Mouse (Mus musculus) CH12.LX (cell line): ENCODE results near the gene Olfr67. TPM values are rescaled to one million over a fixed set of nuclear protein-coding genes. Genes with fewer than 3 reads are reported as not detected.
"Not testable (repeated sequence)": the region's sequence is repeated elsewhere in the genome, so short reads cannot be mapped to it uniquely, and the experiment has no call there.

Source experiments
- DNase-seq: peaks from one replicate; pipeline ENCODE4 v3.0.0-alpha.2; 2013; ENCODE audit errors: extremely low read depth
- H3K27ac ChIP-seq: 2 replicates; pipeline ENCODE4 v1.5.1; 2012; ENCODE audit warnings: low read depth, mild to moderate bottlenecking, control low read depth, moderate library complexity; ENCODE audit not compliant: insufficient read depth
- H3K27me3 ChIP-seq: replicated peaks from 2 replicates; pipeline ENCODE3; 2012; ENCODE audit warnings: inconsistent platforms
- H3K36me3 ChIP-seq, 2 experiments: replicated peaks in 1 of 2; 2 replicates each; pipeline versions ENCODE3 to v1.6.1; 2012; ENCODE audit warnings: inconsistent platforms in 1 of 2, low read length in 1 of 2, mild to moderate bottlenecking in 1 of 2, mixed read lengths in 1 of 2, moderate library complexity in 1 of 2; ENCODE audit not compliant: control insufficient read depth in 1 of 2, insufficient read depth in 1 of 2
- H3K4me1 ChIP-seq, 2 experiments: 2 replicates each; pipeline ENCODE4 v1.6.1; 2012; ENCODE audit warnings: inconsistent platforms in 1 of 2, moderate library complexity in 1 of 2; ENCODE audit not compliant: insufficient read depth in 2 of 2, control insufficient read depth in 1 of 2
- H3K4me2 ChIP-seq: 2 replicates; pipeline ENCODE4 v1.6.1; 2012; ENCODE audit warnings: low read depth, mild to moderate bottlenecking, control low read depth; ENCODE audit not compliant: poor library complexity, insufficient read depth, severe bottlenecking
- H3K4me3 ChIP-seq, 3 experiments: fragments of 150-350 bp in 1 of 3; sonication (generic) in 1 of 3; replicated peaks in 1 of 3; 2 replicates each; pipeline versions ENCODE3 to v1.5.1; 2011 to 2012; ENCODE audit warnings: low read depth in 2 of 3, low read length in 2 of 3, mild to moderate bottlenecking in 2 of 3, moderate library complexity in 2 of 3, control low read depth in 1 of 3, improper control_type of control experiment in 1 of 3, inconsistent platforms in 1 of 3, mixed read lengths in 1 of 3; ENCODE audit not compliant: poor library complexity in 1 of 3
- H3K79me2 ChIP-seq: replicated peaks from 2 replicates; pipeline ENCODE4 v1.6.1; 2012; ENCODE audit warnings: mild to moderate bottlenecking, moderate library complexity; ENCODE audit not compliant: control insufficient read depth, poor library complexity, insufficient read depth, severe bottlenecking; ENCODE audit errors: extremely low read depth
- H3K9ac ChIP-seq: 2 replicates; pipeline ENCODE4 v1.6.1; 2012; ENCODE audit warnings: low read depth, mild to moderate bottlenecking, control low read depth, moderate library complexity; ENCODE audit not compliant: insufficient read depth
- H3K9me3 ChIP-seq: replicated peaks from 2 replicates; pipeline ENCODE3; 2012; ENCODE audit warnings: low read length, inconsistent platforms, mixed read lengths
- CHD1 ChIP-seq: IDR thresholded peaks from 2 replicates; pipeline ENCODE4 v1.6.1; 2012; ENCODE audit warnings: low read depth, low read length, improper control_type of control experiment, inconsistent platforms
- CHD2 ChIP-seq: IDR thresholded peaks from 2 replicates; pipeline ENCODE4 v1.6.1; 2011; ENCODE audit warnings: low read length, improper control_type of control experiment
- CTCF ChIP-seq, 2 experiments: IDR thresholded peaks in 1 of 2; conservative IDR thresholded peaks in 1 of 2; 2 replicates each; pipeline ENCODE4 v1.5.1; 2011 to 2012; ENCODE audit warnings: low read depth in 2 of 2, low read length in 2 of 2, improper control_type of control experiment in 1 of 2, inconsistent platforms in 1 of 2, mild to moderate bottlenecking in 1 of 2, moderate library complexity in 1 of 2
- GABPA ChIP-seq: IDR thresholded peaks from 2 replicates; pipeline ENCODE4 v1.6.1; 2012; ENCODE audit warnings: low read depth, low read length, improper control_type of control experiment, inconsistent platforms; ENCODE audit not compliant: insufficient replicate concordance
- KAT2A ChIP-seq: IDR thresholded peaks from 2 replicates; pipeline ENCODE4 v1.6.1; 2012; ENCODE audit warnings: low read length, improper control_type of control experiment, inconsistent platforms; ENCODE audit not compliant: insufficient replicate concordance
- MAFK ChIP-seq: IDR thresholded peaks from 2 replicates; pipeline ENCODE4 v1.6.1; 2011; ENCODE audit warnings: low read length, improper control_type of control experiment; ENCODE audit not compliant: insufficient replicate concordance
- MAX ChIP-seq: IDR thresholded peaks from 2 replicates; pipeline ENCODE4 v1.6.1; 2011; ENCODE audit warnings: low read length, improper control_type of control experiment
- MXI1 ChIP-seq: IDR thresholded peaks from 2 replicates; pipeline ENCODE4 v1.6.1; 2011; ENCODE audit warnings: mild to moderate bottlenecking, low read depth, low read length, improper control_type of control experiment
- MYC ChIP-seq: IDR thresholded peaks from 2 replicates; pipeline ENCODE4 v1.6.1; 2011; ENCODE audit warnings: low read depth, mild to moderate bottlenecking, improper control_type of control experiment, low read length
- NELFE ChIP-seq: IDR thresholded peaks from 2 replicates; pipeline ENCODE4 v1.6.1; 2011; ENCODE audit warnings: low read depth, low read length, improper control_type of control experiment
- POLR2A ChIP-seq: IDR thresholded peaks from 2 replicates; pipeline ENCODE4 v1.6.1; 2011; ENCODE audit warnings: low read depth, mild to moderate bottlenecking, improper control_type of control experiment, low read length
- RAD21 ChIP-seq: IDR thresholded peaks from 2 replicates; pipeline ENCODE4 v1.6.1; 2011; ENCODE audit warnings: low read depth, mild to moderate bottlenecking, low read length, improper control_type of control experiment, moderate library complexity
- TBP ChIP-seq: conservative IDR thresholded peaks from 2 replicates; pipeline ENCODE4 v1.6.1; 2011; ENCODE audit warnings: low read depth, low read length, improper control_type of control experiment
- TCF12 ChIP-seq: IDR thresholded peaks from 2 replicates; pipeline ENCODE4 v1.6.1; 2014; ENCODE audit warnings: low read depth, mild to moderate bottlenecking, inconsistent platforms, low read length, improper control_type of control experiment
- USF2 ChIP-seq: conservative IDR thresholded peaks from 2 replicates; pipeline ENCODE4 v1.6.1; 2011; ENCODE audit warnings: low read depth, low read length, improper control_type of control experiment
- ZC3H11A ChIP-seq: IDR thresholded peaks from 2 replicates; pipeline ENCODE4 v1.6.1; 2012; ENCODE audit warnings: low read depth, mild to moderate bottlenecking, inconsistent platforms, low read length, improper control_type of control experiment
- ZNF384 ChIP-seq: IDR thresholded peaks from 2 replicates; pipeline ENCODE4 v1.6.1; 2012; ENCODE audit warnings: low read depth, low read length, improper control_type of control experiment, inconsistent platforms
- dilution Hi-C: fragments of 300-500 bp; cut with MboI; formaldehyde crosslinking; loops from 2 replicates; pipeline ENCODE4 v1.14.3; 2020; ENCODE audit warnings: low sequenced_read_pairs; ENCODE audit not compliant: extremely low pct_unique_long_range_greater_than_20kb, extremely low pct_ligation_motif_present
- in situ Hi-C: fragments of 300-500 bp; cut with MboI; formaldehyde crosslinking; loops from 3 replicates; pipeline ENCODE4 v1.14.3; 2019; ENCODE audit warnings: low sequenced_read_pairs, low pct_ligation_motif_present, low pct_unique_long_range_greater_than_20kb, mixed read lengths
- polyA plus RNA-seq: library from polyadenylated mRNA; unstranded; fragments of >175 nt; gene quantifications from 2 replicates; pipeline ENCODE4 v1.2.1, GENCODE M21; 2012; ENCODE audit warnings: low read depth; ENCODE audit not compliant: insufficient read length
- total RNA-seq, 2 experiments: library from RNA; depleted of rRNA; stranded (reverse); fragments of 300-350 nt in 1 of 2; fragments of >200 nt in 1 of 2; gene quantifications; 2 replicates each; pipeline ENCODE4 v1.2.3; 2012 to 2014

The Olfr67 gene
- total and polyA plus RNA-seq, 3 experiments: not detected

- H3K27ac ChIP-seq, H3K4me2 ChIP-seq, H3K27me3 ChIP-seq, H3K36me3 ChIP-seq, H3K4me3 ChIP-seq, dilution Hi-C loops, H3K9me3 ChIP-seq, H3K9ac ChIP-seq, DNase-seq, H3K79me2 ChIP-seq, H3K4me1 ChIP-seq, in situ Hi-C loops: not testable (repeated sequence)
These were observed 23.9 kb downstream of the Olfr67 start for GRCm38 (mm10) chr7:103767687-103768086.

GRCm38 (mm10) chr7:103762212-103762611, 29.4 kb downstream of the Olfr67 start:
- DNase-seq, H3K4me3 ChIP-seq, H3K27ac ChIP-seq, H3K9ac ChIP-seq, H3K4me1 ChIP-seq, in situ Hi-C loops, H3K36me3 ChIP-seq, H3K9me3 ChIP-seq, H3K4me2 ChIP-seq, H3K27me3 ChIP-seq, H3K79me2 ChIP-seq, dilution Hi-C loops: not testable (repeated sequence)

- in situ Hi-C loops: no loop called here
- no peak within 1 kb of the TSS for H3K4me3 ChIP-seq
- H3K4me2 ChIP-seq: no peak within 1 kb of the TSS
- dilution Hi-C loops: no loop called here
- TF ChIP-seq CTCF (conservative IDR thresholded peaks at IDR 0.05 in 1 of 2, IDR thresholded peaks at IDR 0.05 in 1 of 2; ENCODE audit: low read depth in 2 of 2, low read length in 2 of 2) (no peak), ZNF384 (no peak), GABPA (no peak)
- H3K9ac ChIP-seq: no peak within 1 kb of the TSS
- H3K9me3 ChIP-seq: no peaks in the 10 kb centered on the region
- no peaks in the 10 kb centered on the region for H3K27me3 ChIP-seq
- no peak for DNase-seq
- no peaks in the 10 kb centered on the region for H3K36me3 ChIP-seq
- no peaks in the 10 kb centered on the region for H3K79me2 ChIP-seq
- no peaks in the 10 kb centered on the region for H3K4me1 ChIP-seq
- no peak within 1 kb of the TSS for H3K27ac ChIP-seq
These were observed 34.4 kb downstream of the Olfr67 start, which contains the start of gene Olfr630 for GRCm38 (mm10) chr7:103757233-103757632. Olfr630 (minus strand) TSS chr7:103757333.

GRCm38 (mm10) chr7:103744843-103745242, 46.8 kb downstream of the Olfr67 start, which contains the start of gene Olfr629:
Olfr629 (minus strand) TSS chr7:103744943.
- Histone ChIP-seq H3K9ac (no peak within 1 kb of the TSS), H3K27me3 (no peaks in the 10 kb centered on the region), H3K27ac (no peak within 1 kb of the TSS), H3K79me2 (no peaks in the 10 kb centered on the region), H3K4me2 (no peak within 1 kb of the TSS), H3K36me3 (no peaks in the 10 kb centered on the region), H3K4me3 (no peak within 1 kb of the TSS), H3K4me1 (no peaks in the 10 kb centered on the region), H3K9me3 (no peaks in the 10 kb centered on the region)
- no peak for DNase-seq
- dilution Hi-C loops: no loop called here
- TF ChIP-seq NELFE (no peak), KAT2A (no peak), TCF12 (no peak), MYC (no peak), TBP (no peak), CTCF (conservative IDR thresholded peaks at IDR 0.05 in 1 of 2, IDR thresholded peaks at IDR 0.05 in 1 of 2; ENCODE audit: low read depth in 2 of 2, low read length in 2 of 2) (no peak), RAD21 (no peak), CHD1 (no peak), MAFK (no peak), USF2 (no peak), MXI1 (no peak), POLR2A (no peak), MAX (no peak), CHD2 (no peak), ZC3H11A (no peak)
- in situ Hi-C loops: no loop called here
